Mouse (Mus musculus): ENCODE results near the gene Pglyrp2. TPM values are rescaled to one million over a fixed set of nuclear protein-coding genes. Genes with fewer than 3 reads are reported as not detected.

The Pglyrp2 gene
- polyA plus RNA-seq, 2 experiments from 2014 or later = 68.7 to 79.5 TPM

Other genes starting within 250 kb of the Pglyrp2 start
- gene Ephx3, start 234.6 kb downstream of the Pglyrp2 start, polyA plus RNA-seq (2017; shearing (Covaris generic)) = not detected
- gene Brd4, start 139.4 kb downstream of the Pglyrp2 start, polyA plus RNA-seq (2017; shearing (Covaris generic)) = 10 to 100 TPM; 61.8 to 71.6 TPM
- gene Akap8, start 102.9 kb downstream of the Pglyrp2 start, polyA plus RNA-seq (2017; shearing (Covaris generic)) = 100 to 1,000 TPM; 117 to 118 TPM
- gene Akap8l, start 73.6 kb downstream of the Pglyrp2 start, polyA plus RNA-seq (2017; shearing (Covaris generic)) = 10 to 100 TPM; 43.6 to 50.5 TPM
- 10 to 100 TPM; 11.9 TPM for gene Wiz, start 34.7 kb downstream of the Pglyrp2 start, polyA plus RNA-seq (2017; shearing (Covaris generic))
- gene Rasal3, start 20.6 kb downstream of the Pglyrp2 start, polyA plus RNA-seq (2017; shearing (Covaris generic)) = 100 to 1,000 TPM; 123 to 158 TPM
- under 1 TPM in 1 of 2 experiments, not detected in 1; 0.68 TPM for gene Cyp4f39, start 28.6 kb upstream of the Pglyrp2 start, polyA plus RNA-seq (2017; shearing (Covaris generic))
- 1 to 10 TPM; 7.5 to 8.8 TPM for gene Cyp4f17, start 81.9 kb upstream of the Pglyrp2 start, polyA plus RNA-seq (2017; shearing (Covaris generic))
- gene Cyp4f16, start 112.4 kb upstream of the Pglyrp2 start, polyA plus RNA-seq (2017; shearing (Covaris generic)) = 1 to 10 TPM; 7.4 to 7.6 TPM
- gene Cyp4f37, start 197.1 kb upstream of the Pglyrp2 start, polyA plus RNA-seq (2017; shearing (Covaris generic)) = not detected
- not detected for gene Cyp4f40, start 234.7 kb upstream of the Pglyrp2 start, polyA plus RNA-seq (2017; shearing (Covaris generic))